Mouse (Mus musculus): ENCODE measurements around the gene Map2k1. TPM values are rescaled to one million over a fixed set of nuclear protein-coding genes. Genes with fewer than 3 reads are reported as not detected.

Gene Map2k1
- polyA plus RNA-seq, 1 experiment from 2014 or later = 52.0 TPM

GRCm38 (mm10) chr9:64240116-64240515 is 13.3 kb downstream of the Map2k1 start:
- Histone ChIP-seq H3K4me2 (no peak overlapping the region), H3K9ac (no peak overlapping the region), H3K27me3 (no peaks in the 10 kb centered on the region), H3K4me1 (replicated peaks) (peaks cover 10% of the 10 kb centered on the region), H3K36me3 (no peaks in the 10 kb centered on the region), H3K4me3 (no peak overlapping the region), H3K27ac (no peak overlapping the region), H3K9me3 (no peaks in the 10 kb centered on the region)
- WGBS = 48% methylated on average over 2 of the region's 2 CpGs
- ATAC-seq (ENCODE audit: low FRiP score) = no peak

GRCm38 (mm10) chr9:64236056-64236455 is 17.4 kb downstream of the Map2k1 start:
- no peaks in the 10 kb centered on the region for H3K36me3 ChIP-seq
- peaks cover 40% of the 10 kb centered on the region for H3K4me1 ChIP-seq (replicated peaks)
- no peaks in the 10 kb centered on the region for H3K9me3 ChIP-seq
- no peak overlapping the region for H3K4me2 ChIP-seq
- 99% methylated on average over 7 of the region's 7 CpGs for WGBS
- H3K4me3 ChIP-seq = no peak overlapping the region
- no peak for ATAC-seq (ENCODE audit: low FRiP score)
- H3K27ac ChIP-seq = no peak overlapping the region
- no peaks in the 10 kb centered on the region for H3K27me3 ChIP-seq
- no peak overlapping the region for H3K9ac ChIP-seq

GRCm38 (mm10) chr9:64234768-64235435 is 18.5 kb downstream of the Map2k1 start, which contains the start of gene Uchl4:
Gene Uchl4, plus strand, starts transcription at chr9:64235201.
- Histone ChIP-seq H3K27ac (peak within 1 kb of the TSS; percentile 58), H3K36me3 (no peaks in the 10 kb centered on the region), H3K4me1 (replicated peaks) (peaks cover 42% of the 10 kb centered on the region), H3K4me3 (no peak within 1 kb of the TSS), H3K27me3 (no peaks in the 10 kb centered on the region), H3K9me3 (no peaks in the 10 kb centered on the region), H3K9ac (no peak within 1 kb of the TSS), H3K4me2 (no peak within 1 kb of the TSS)
- WGBS = 93% methylated on average over 8 of the region's 8 CpGs
- ATAC-seq (ENCODE audit: low FRiP score) = no peak

DNA sequence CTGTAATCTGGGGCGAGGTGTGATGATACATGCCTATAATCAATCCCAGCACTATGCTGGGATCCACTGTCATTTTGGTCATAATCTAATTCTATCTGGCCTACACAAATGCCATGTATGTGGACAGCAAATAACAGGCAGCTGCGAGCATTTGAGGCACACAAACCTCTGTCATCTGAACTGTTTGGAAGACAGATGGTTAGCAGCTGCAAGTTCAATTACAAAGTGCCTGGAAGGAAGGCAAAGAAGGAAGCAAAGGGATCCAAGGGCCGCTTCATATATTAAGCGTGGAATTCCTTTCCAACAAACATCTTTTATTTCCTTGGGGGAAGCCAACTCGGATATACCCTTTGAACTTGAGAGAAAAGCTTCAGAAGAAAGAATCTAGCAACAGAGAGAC is 19.8 kb downstream of the Map2k1 start:
- Histone ChIP-seq H3K4me1 (replicated peaks) (peaks cover 50% of the 10 kb centered on the region), H3K27ac (peak overlapping the region; percentile 58), H3K9me3 (no peaks in the 10 kb centered on the region), H3K4me3 (no peak overlapping the region), H3K27me3 (no peaks in the 10 kb centered on the region), H3K36me3 (no peaks in the 10 kb centered on the region), H3K4me2 (no peak overlapping the region), H3K9ac (no peak overlapping the region)
- ATAC-seq (ENCODE audit: low FRiP score) = no peak
- 50% methylated on average over 5 of the region's 5 CpGs for WGBS

- H3K4me1 ChIP-seq (replicated peaks) = peaks cover 50% of the 10 kb centered on the region
- H3K36me3 ChIP-seq = no peaks in the 10 kb centered on the region
- no peak overlapping the region for H3K9ac ChIP-seq
- no peak overlapping the region for H3K4me2 ChIP-seq
- no peak overlapping the region for H3K4me3 ChIP-seq
- no peak for ATAC-seq (ENCODE audit: low FRiP score)
- H3K27me3 ChIP-seq = no peaks in the 10 kb centered on the region
- 57% methylated on average over 9 of the region's 9 CpGs for WGBS
- H3K9me3 ChIP-seq = no peaks in the 10 kb centered on the region
- H3K27ac ChIP-seq = peak overlapping the region; percentile 52
Observed at GRCm38 (mm10) chr9:64232257-64232957, 21.0 kb downstream of the Map2k1 start.

- WGBS = 81% methylated on average over 3 of the region's 3 CpGs
- peak overlapping the region; percentile 25; the same call in 1 of the 2 replicates for H3K27ac ChIP-seq
Observed at GRCm38 (mm10) chr9:64231674-64232073, 21.8 kb downstream of the Map2k1 start.

DNA sequence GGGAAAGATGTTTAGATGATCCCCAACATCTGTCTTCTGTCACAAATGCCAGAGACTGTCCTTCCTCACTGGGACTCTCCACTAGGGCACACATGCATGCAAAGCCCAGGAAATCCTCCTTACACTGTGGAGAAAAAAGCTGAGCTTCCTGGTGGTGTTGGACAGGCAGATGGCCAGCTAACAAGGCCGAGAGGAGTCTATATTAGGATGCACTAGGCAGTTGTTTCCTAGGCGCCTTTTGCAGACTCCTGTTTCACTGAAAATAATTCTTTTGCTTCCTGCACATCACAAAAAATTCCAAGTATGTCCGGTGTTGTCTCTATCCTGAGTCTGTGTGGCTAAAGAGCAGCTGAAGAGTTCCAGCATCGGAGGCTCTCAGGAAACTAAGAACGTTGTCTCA is 22.3 kb downstream of the Map2k1 start:
- Histone ChIP-seq H3K36me3 (no peaks in the 10 kb centered on the region), H3K4me2 (no peak overlapping the region), H3K4me3 (no peak overlapping the region), H3K27me3 (no peaks in the 10 kb centered on the region), H3K9ac (no peak overlapping the region), H3K27ac (no peak overlapping the region), H3K9me3 (no peaks in the 10 kb centered on the region), H3K4me1 (replicated peaks) (peaks cover 50% of the 10 kb centered on the region)
- no peak for ATAC-seq (ENCODE audit: low FRiP score)
- WGBS = 79% methylated on average over 5 of the region's 5 CpGs

More at GRCm38 (mm10) chr9:64231674-64232073, 21.8 kb downstream of the Map2k1 start:
- H3K36me3 ChIP-seq = no peaks in the 10 kb centered on the region
- no peak for ATAC-seq (ENCODE audit: low FRiP score)
- no peak overlapping the region for H3K9ac ChIP-seq
- peaks cover 50% of the 10 kb centered on the region for H3K4me1 ChIP-seq (replicated peaks)
- H3K9me3 ChIP-seq = no peaks in the 10 kb centered on the region
- no peaks in the 10 kb centered on the region for H3K27me3 ChIP-seq
- no peak overlapping the region for H3K4me2 ChIP-seq
- H3K4me3 ChIP-seq = no peak overlapping the region

DNA sequence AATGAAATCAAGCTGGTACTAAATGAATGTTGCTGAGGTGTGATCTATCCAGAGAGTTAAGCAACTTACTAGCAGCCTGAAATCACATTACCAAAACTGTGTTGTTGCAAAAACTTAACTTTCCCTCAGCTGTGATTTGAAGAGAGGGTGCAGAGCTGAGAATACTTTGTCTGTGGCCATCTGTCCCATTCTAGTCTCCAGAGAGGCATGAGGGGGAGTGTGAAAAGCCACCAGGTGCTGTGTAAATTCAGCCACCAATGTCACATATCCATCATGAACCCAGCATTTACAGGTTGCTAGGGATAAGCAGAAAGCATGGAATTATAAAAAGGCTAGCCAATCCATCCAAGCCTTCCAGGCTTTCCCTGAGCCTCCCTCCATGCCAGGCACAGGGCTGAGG is 24.5 kb downstream of the Map2k1 start:
- H3K4me3 ChIP-seq = no peak overlapping the region
- H3K9ac ChIP-seq = peak overlapping the region; percentile 35; the same call in 1 of the 2 replicates
- H3K4me1 ChIP-seq (replicated peaks) = peaks cover 43% of the 10 kb centered on the region
- H3K36me3 ChIP-seq = no peaks in the 10 kb centered on the region; the same call in 1 of the 2 replicates
- no peaks in the 10 kb centered on the region for H3K27me3 ChIP-seq
- no peaks in the 10 kb centered on the region for H3K9me3 ChIP-seq
- ATAC-seq (ENCODE audit: low FRiP score) = no peak
- no peak overlapping the region for H3K27ac ChIP-seq
- no peak overlapping the region for H3K4me2 ChIP-seq

DNA sequence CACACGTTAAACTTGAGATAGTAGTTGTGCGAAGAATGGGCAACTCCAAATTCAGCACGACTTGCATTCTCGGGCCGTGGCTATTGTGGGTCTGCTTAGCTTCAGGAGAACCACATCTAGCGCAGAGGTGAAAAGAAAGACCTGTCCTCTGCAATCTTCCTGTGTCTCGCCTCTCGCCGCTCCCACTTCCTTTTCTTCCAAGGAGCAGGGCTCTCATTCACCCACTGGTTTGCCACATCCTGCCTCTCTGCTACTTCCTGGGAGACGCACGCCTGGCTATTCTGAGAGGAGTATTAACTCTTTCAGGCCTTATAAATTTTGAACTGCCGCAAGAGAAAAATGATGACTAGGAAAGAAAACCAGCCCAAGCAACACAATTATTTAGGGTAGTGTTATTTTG is 25.7 kb downstream of the Map2k1 start:
- Histone ChIP-seq H3K36me3 (no peaks in the 10 kb centered on the region; the same call in 1 of the 2 replicates), H3K9me3 (no peaks in the 10 kb centered on the region), H3K4me2 (no peak overlapping the region), H3K27me3 (no peaks in the 10 kb centered on the region), H3K27ac (no peak overlapping the region), H3K9ac (no peak overlapping the region), H3K4me1 (replicated peaks) (peaks cover 34% of the 10 kb centered on the region), H3K4me3 (no peak overlapping the region)
- no peak for ATAC-seq (ENCODE audit: low FRiP score)
- 84% methylated on average over 12 of the region's 12 CpGs for WGBS

GRCm38 (mm10) chr9:64225805-64226204 is 27.6 kb downstream of the Map2k1 start:
- ATAC-seq (ENCODE audit: low FRiP score) = no peak

DNA sequence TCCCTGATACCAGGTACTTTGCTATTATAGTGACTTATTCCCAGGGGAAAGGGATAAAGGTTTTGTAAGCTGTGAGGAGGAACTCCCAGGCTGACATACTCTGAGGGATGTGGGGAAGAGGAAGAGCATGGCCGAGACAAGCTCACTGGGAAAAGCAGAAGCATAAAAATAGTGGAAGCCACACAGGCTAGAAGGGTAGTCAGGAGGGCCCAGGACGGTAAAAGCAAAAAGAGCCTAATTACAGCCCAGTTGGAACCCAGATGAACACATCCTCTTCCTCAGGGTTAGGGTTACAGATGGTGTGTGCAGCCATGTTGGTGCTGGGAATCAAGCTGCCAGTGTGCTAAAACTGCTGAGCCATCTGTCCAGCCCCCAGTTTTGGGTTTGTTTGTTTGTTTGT is 31.3 kb downstream of the Map2k1 start:
- no peak for ATAC-seq (ENCODE audit: low FRiP score)

More at GRCm38 (mm10) chr9:64225805-64226204, 27.6 kb downstream of the Map2k1 start:
- Histone ChIP-seq H3K4me1 (replicated peaks) (peaks cover 16% of the 10 kb centered on the region), H3K9ac (no peak overlapping the region), H3K27ac (no peak overlapping the region), H3K36me3 (no peaks in the 10 kb centered on the region; the same call in 1 of the 2 replicates), H3K4me3 (no peak overlapping the region), H3K9me3 (no peaks in the 10 kb centered on the region), H3K4me2 (no peak overlapping the region), H3K27me3 (no peaks in the 10 kb centered on the region)

GRCm38 (mm10) chr9:64221480-64221879 is 32.0 kb downstream of the Map2k1 start:
- no peak overlapping the region for H3K4me3 ChIP-seq
- no peak for ATAC-seq (ENCODE audit: low FRiP score)
- no peaks in the 10 kb centered on the region; the same call in 1 of the 2 replicates for H3K36me3 ChIP-seq
- no peak overlapping the region for H3K27ac ChIP-seq
- WGBS = 93% methylated on average over 4 of the region's 4 CpGs
- H3K27me3 ChIP-seq = no peaks in the 10 kb centered on the region
- no peaks in the 10 kb centered on the region for H3K4me1 ChIP-seq (replicated peaks)
- H3K4me2 ChIP-seq = no peak overlapping the region
- no peaks in the 10 kb centered on the region for H3K9me3 ChIP-seq
- H3K9ac ChIP-seq = no peak overlapping the region

More for the DNA sequence above, 31.3 kb downstream of the Map2k1 start:
- Histone ChIP-seq H3K36me3 (no peaks in the 10 kb centered on the region; the same call in 1 of the 2 replicates), H3K27me3 (no peaks in the 10 kb centered on the region), H3K4me2 (no peak overlapping the region), H3K27ac (no peak overlapping the region), H3K4me1 (replicated peaks) (no peaks in the 10 kb centered on the region), H3K4me3 (no peak overlapping the region), H3K9me3 (no peaks in the 10 kb centered on the region), H3K9ac (no peak overlapping the region)
- WGBS = 69% methylated on average over 2 of the region's 2 CpGs
